Mouse (Mus musculus) MEL (cell line): Measurements from ENCODE around the gene Cwc22. TPM values are rescaled to one million over a fixed set of nuclear protein-coding genes. Genes with fewer than 3 reads are reported as not detected.

Experiments used
- DNase-seq: peaks from one replicate; pipeline ENCODE4 v3.0.0; 2011; ENCODE audit warnings: low read depth, low spot score
- H3K27ac ChIP-seq: 2 replicates; pipeline ENCODE4 v1.5.1; 2012; ENCODE audit warnings: low read depth, mild to moderate bottlenecking, control low read depth, low read length, moderate library complexity; ENCODE audit not compliant: control insufficient read depth
- H3K27me3 ChIP-seq, 2 experiments: fragments of 150-350 bp in 1 of 2; sonication (generic) in 1 of 2; 2 replicates each; pipeline ENCODE4 v1.6.1; 2012; ENCODE audit warnings: low read length in 2 of 2, mild to moderate bottlenecking in 2 of 2, improper control_type of control experiment in 1 of 2, moderate library complexity in 1 of 2; ENCODE audit not compliant: insufficient read depth in 2 of 2, control insufficient read depth in 1 of 2
- H3K36me3 ChIP-seq, 2 experiments: 2 replicates each; pipeline ENCODE4 v1.6.1; 2012 to 2014; ENCODE audit warnings: low read length in 2 of 2, improper control_type of control experiment in 1 of 2, inconsistent platforms in 1 of 2, mild to moderate bottlenecking in 1 of 2; ENCODE audit not compliant: insufficient read depth in 2 of 2, control insufficient read depth in 1 of 2
- H3K4me1 ChIP-seq, 2 experiments: fragments of 150-350 bp in 1 of 2; sonication (generic) in 1 of 2; 2 replicates each; pipeline ENCODE4 v1.6.1; 2012; ENCODE audit warnings: low read length in 2 of 2, improper control_type of control experiment in 1 of 2, mild to moderate bottlenecking in 1 of 2; ENCODE audit not compliant: insufficient read depth in 2 of 2, control insufficient read depth in 1 of 2
- H3K4me3 ChIP-seq, 2 experiments: fragments of 150-350 bp in 1 of 2; sonication (generic) in 1 of 2; 2 replicates each; pipeline ENCODE4 v1.5.1; 2012; ENCODE audit warnings: low read depth in 2 of 2, low read length in 2 of 2, mild to moderate bottlenecking in 2 of 2, moderate library complexity in 2 of 2, control low read depth in 1 of 2, improper control_type of control experiment in 1 of 2; ENCODE audit not compliant: control insufficient read depth in 1 of 2, insufficient read depth in 1 of 2
- H3K79me2 ChIP-seq: 2 replicates; pipeline ENCODE4 v1.6.1; 2012; ENCODE audit warnings: mild to moderate bottlenecking, low read length, moderate library complexity; ENCODE audit not compliant: control insufficient read depth, poor library complexity, insufficient read depth
- H3K9ac ChIP-seq: 2 replicates; pipeline ENCODE4 v1.6.1; 2012; ENCODE audit warnings: low read depth, mild to moderate bottlenecking, control low read depth, low read length, moderate library complexity; ENCODE audit not compliant: control insufficient read depth, poor library complexity, severe bottlenecking
- H3K9me3 ChIP-seq: fragments of 150-350 bp; sonication (generic); replicated peaks from 2 replicates; pipeline ENCODE4 v1.6.1; 2012; ENCODE audit warnings: mild to moderate bottlenecking, low read length, improper control_type of control experiment, moderate library complexity; ENCODE audit not compliant: insufficient read depth
- CHD1 ChIP-seq: IDR thresholded peaks from 2 replicates; pipeline ENCODE4 v1.6.1; 2012; ENCODE audit warnings: low read depth, mild to moderate bottlenecking, inconsistent platforms, low read length, improper control_type of control experiment
- CHD2 ChIP-seq: IDR thresholded peaks from 2 replicates; pipeline ENCODE4 v1.6.1; 2011; ENCODE audit warnings: low read length, improper control_type of control experiment
- E2F4 ChIP-seq: IDR thresholded peaks from 2 replicates; pipeline ENCODE4 v1.6.1; 2011; ENCODE audit warnings: low read depth, low read length, improper control_type of control experiment, borderline replicate concordance
- EP300 ChIP-seq, 2 experiments: IDR thresholded peaks; 2 replicates each; pipeline ENCODE4 v1.6.1; 2011; ENCODE audit warnings: improper control_type of control experiment in 2 of 2, low read length in 2 of 2, low read depth in 1 of 2, mild to moderate bottlenecking in 1 of 2
- ETS1 ChIP-seq: IDR thresholded peaks from 2 replicates; pipeline ENCODE4 v1.6.1; 2012; ENCODE audit warnings: low read depth, mild to moderate bottlenecking, inconsistent platforms, low read length, improper control_type of control experiment, moderate library complexity
- GABPA ChIP-seq: IDR thresholded peaks from 2 replicates; pipeline ENCODE4 v1.6.1; 2012; ENCODE audit warnings: low read depth, mild to moderate bottlenecking, inconsistent platforms, low read length, improper control_type of control experiment, moderate library complexity
- HCFC1 ChIP-seq: IDR thresholded peaks from 2 replicates; pipeline ENCODE4 v1.6.1; 2012; ENCODE audit warnings: low read depth, mild to moderate bottlenecking, inconsistent platforms, low read length, improper control_type of control experiment, moderate library complexity
- MAFK ChIP-seq: IDR thresholded peaks from 2 replicates; pipeline ENCODE4 v1.6.1; 2011; ENCODE audit warnings: low read depth, mild to moderate bottlenecking, low read length, improper control_type of control experiment, borderline replicate concordance
- MAX ChIP-seq: IDR thresholded peaks from 2 replicates; pipeline ENCODE4 v1.6.1; 2011; ENCODE audit warnings: low read length, improper control_type of control experiment
- MYC ChIP-seq: IDR thresholded peaks from 2 replicates; pipeline ENCODE4 v1.6.1; 2011; ENCODE audit warnings: low read depth, mild to moderate bottlenecking, low read length, improper control_type of control experiment, moderate library complexity
- NELFE ChIP-seq: IDR thresholded peaks from 2 replicates; pipeline ENCODE4 v1.6.1; 2011; ENCODE audit warnings: low read depth, low read length, improper control_type of control experiment
- NRF1 ChIP-seq: IDR thresholded peaks from 2 replicates; pipeline ENCODE4 v1.6.1; 2014; ENCODE audit warnings: low read depth, mild to moderate bottlenecking, inconsistent platforms, low read length, improper control_type of control experiment, moderate library complexity; ENCODE audit not compliant: poor library complexity, insufficient read depth, severe bottlenecking
- POLR2AphosphoS5 ChIP-seq: IDR thresholded peaks from 2 replicates; pipeline ENCODE4 v1.6.1; 2012; ENCODE audit warnings: low read depth, borderline replicate concordance, mild to moderate bottlenecking, inconsistent platforms, low read length, moderate library complexity, mixed read lengths
- RCOR1 ChIP-seq: IDR thresholded peaks from 2 replicates; pipeline ENCODE4 v1.6.1; 2012; ENCODE audit warnings: low read depth, mild to moderate bottlenecking, inconsistent platforms, low read length, improper control_type of control experiment
- SIN3A ChIP-seq: IDR thresholded peaks from 2 replicates; pipeline ENCODE4 v1.6.1; 2012; ENCODE audit warnings: low read length, improper control_type of control experiment, inconsistent platforms
- SMC3 ChIP-seq: IDR thresholded peaks from 2 replicates; pipeline ENCODE4 v1.6.1; 2011; ENCODE audit warnings: low read depth, low read length, improper control_type of control experiment
- TCF12 ChIP-seq: IDR thresholded peaks from 2 replicates; pipeline ENCODE4 v1.6.1; 2014; ENCODE audit warnings: low read depth, mild to moderate bottlenecking, inconsistent platforms, low read length, improper control_type of control experiment, moderate library complexity
- UBTF ChIP-seq: IDR thresholded peaks from 2 replicates; pipeline ENCODE4 v1.6.1; 2012; ENCODE audit warnings: low read depth, mild to moderate bottlenecking, inconsistent platforms, low read length, improper control_type of control experiment, moderate library complexity, borderline replicate concordance; ENCODE audit not compliant: insufficient read depth
- USF1 ChIP-seq: IDR thresholded peaks from 2 replicates; pipeline ENCODE4 v1.6.1; 2014; ENCODE audit warnings: low read depth, mild to moderate bottlenecking, inconsistent platforms, low read length, improper control_type of control experiment, moderate library complexity
- ZC3H11A ChIP-seq: IDR thresholded peaks from 2 replicates; pipeline ENCODE4 v1.6.1; 2012; ENCODE audit warnings: low read depth, mild to moderate bottlenecking, inconsistent platforms, low read length, improper control_type of control experiment
- ZKSCAN1 ChIP-seq: IDR thresholded peaks from 2 replicates; pipeline ENCODE4 v1.6.1; 2012; ENCODE audit warnings: low read depth, mild to moderate bottlenecking, inconsistent platforms, low read length, improper control_type of control experiment, moderate library complexity
- polyA plus RNA-seq, 2 experiments: library from polyadenylated mRNA; stranded (reverse) in 1 of 2; unstranded in 1 of 2; fragments of >175 nt in 1 of 2; fragments of >200 nt in 1 of 2; gene quantifications; 2 replicates each; pipeline versions ENCODE4 v1.2.1 to v1.2.4; 2012; ENCODE audit warnings: low replicate concordance in 2 of 2, low read depth in 1 of 2; ENCODE audit not compliant: insufficient read length in 2 of 2, insufficient read depth in 1 of 2, missing spikeins in 1 of 2
- total RNA-seq: library from RNA; depleted of rRNA; stranded (reverse); fragments of 300-350 nt; gene quantifications from 2 replicates; pipeline ENCODE4 v1.2.3, GENCODE M21; 2012

Gene Cwc22
- total and polyA plus RNA-seq, 3 experiments, result 54.0 to 72.7 TPM; not detected in 1

- peaks cover 0 to 2% of the 10 kb centered on the region in 2 experiments; a peak in 1 of 4 replicates for H3K27me3 ChIP-seq
- H3K4me1 ChIP-seq, result no peaks in the 10 kb centered on the region
- H3K4me3 ChIP-seq, result no peak overlapping the region
- no peaks in the 10 kb centered on the region for H3K36me3 ChIP-seq
- no peak overlapping the region for H3K27ac ChIP-seq
- TF ChIP-seq MYC, result no peak
- no peak for TF ChIP-seq EP300 (IDR thresholded peaks at IDR 0.05; ENCODE audit: low read depth in 1 of 2, low read length in 2 of 2)
- no peak for DNase-seq
- H3K9me3 ChIP-seq, result no peaks in the 10 kb centered on the region
- H3K9ac ChIP-seq, result no peak overlapping the region
- H3K79me2 ChIP-seq, result no peaks in the 10 kb centered on the region
Measured at GRCm38 (mm10) chr2:77880351-77880750, 65.8 kb downstream of the Cwc22 start.

- Histone ChIP-seq H3K9me3 (no peaks in the 10 kb centered on the region), H3K4me3 (no peak overlapping the region), H3K4me1 (no peaks in the 10 kb centered on the region), H3K36me3 (no peaks in the 10 kb centered on the region), H3K27me3 (peaks cover 0 to 2% of the 10 kb centered on the region in 2 experiments; a peak in 1 of 4 replicates), H3K9ac (no peak overlapping the region), H3K79me2 (no peaks in the 10 kb centered on the region), H3K27ac (no peak overlapping the region)
- TF ChIP-seq SMC3 (no peak), CHD2 (no peak), ETS1 (no peak), GABPA (no peak), USF1 (no peak), TCF12 (no peak), CHD1 (no peak), POLR2AphosphoS5 (no peak), SIN3A (no peak), ZKSCAN1 (no peak), EP300 (IDR thresholded peaks at IDR 0.05; ENCODE audit: low read depth in 1 of 2, low read length in 2 of 2) (no peak), RCOR1 (no peak), NELFE (no peak), NRF1 (no peak), MAX (no peak), ZC3H11A (no peak), UBTF (no peak), MAFK (no peak), HCFC1 (no peak), E2F4 (no peak)
- DNase-seq, result no peak
Measured at GRCm38 (mm10) chr2:77879736-77880135, 66.4 kb downstream of the Cwc22 start.
